ENCODE assay signal across 16 mouse cellular contexts in the genomic region with DNA sequence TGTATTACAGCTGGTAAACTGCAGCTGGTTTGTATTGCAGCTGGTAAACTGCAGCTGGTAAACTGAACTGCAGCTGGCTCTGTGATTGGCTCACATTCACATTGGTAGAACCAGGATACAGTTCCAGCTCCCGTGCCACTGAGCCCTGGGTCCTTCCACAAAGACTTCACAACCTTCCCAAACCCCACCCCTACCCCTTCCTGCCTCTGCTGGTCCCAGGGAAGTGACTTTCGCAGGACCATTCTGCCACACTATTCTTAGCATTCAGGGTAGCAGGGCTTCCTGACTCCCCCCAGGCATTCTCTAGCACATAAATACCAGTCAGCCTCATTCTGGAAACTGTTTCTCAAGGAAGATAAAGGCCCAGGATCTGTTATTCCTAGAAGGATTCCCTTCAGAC. TPM values are rescaled to one million over a fixed set of nuclear protein-coding genes. Genes with fewer than 3 reads are reported as not detected.
DNase-seq lines count a peak whose midpoint lies in the region; ATAC-seq and TF ChIP-seq lines count a peak whose summit lies in the region.
"Had no signal": no experiment of that assay in that cellular context is flagged by ENCODE, and none has a peak within 500 bp of the region (broad histone marks: within the 10 kb centered on the region; RNA-seq: fewer than 3 reads in every experiment).

No protein-coding gene starts in this region.

- DNase-seq in heart, adult 9 months (ENCODE audit: low spot score in 2 of 2): no peak
- peak; percentile 37 to 51 for DNase-seq in kidney, postnatal 36 days
- no peak for DNase-seq in kidney, adult 8-10 months
- no peak for DNase-seq in stomach, postnatal 0 days (ENCODE audit: low spot score)
- DNase-seq in ovary, postnatal 36 days (ENCODE audit: low spot score): no peak
- DNase-seq: cerebellum, adult 11 months; cerebellum, postnatal 25 days; forebrain, postnatal 0 days; thymus, adult 2 months had no signal

- TF ChIP-seq CTCF in stomach, postnatal 0 days (IDR thresholded peaks at IDR 0.05; ENCODE audit: low read depth): no peak

- H3K9me3 ChIP-seq in heart, embryonic 13.5 days: no peaks in the 10 kb centered on the region
- no peaks in the 10 kb centered on the region for H3K9me3 ChIP-seq in stomach, embryonic 15.5 days
- no peaks in the 10 kb centered on the region for H3K9me3 ChIP-seq in stomach, postnatal 0 days (ENCODE audit: control insufficient read depth, low read length)
- H3K9me3 ChIP-seq: G1E; neural tube, embryonic 13.5 days had no signal

- H3K4me3 ChIP-seq in heart, embryonic 13.5 days: no peak overlapping the region
- H3K4me3 ChIP-seq in stomach, embryonic 15.5 days (replicated peaks): no peak overlapping the region
- no peak overlapping the region for H3K4me3 ChIP-seq in stomach, postnatal 0 days (ENCODE audit: low read depth, low read length)
- H3K4me3 ChIP-seq: neural tube, embryonic 13.5 days had no signal

- no peaks in the 10 kb centered on the region for H3K27me3 ChIP-seq in heart, embryonic 13.5 days (replicated peaks)
- H3K27me3 ChIP-seq in stomach, embryonic 15.5 days (replicated peaks): no peaks in the 10 kb centered on the region
- no peaks in the 10 kb centered on the region for H3K27me3 ChIP-seq in stomach, postnatal 0 days (ENCODE audit: control insufficient read depth, insufficient read depth, low read length)
- H3K27me3 ChIP-seq: neural tube, embryonic 13.5 days had no signal

- no peak overlapping the region for H3K4me2 ChIP-seq in heart, embryonic 13.5 days
- no peak overlapping the region for H3K4me2 ChIP-seq in stomach, embryonic 15.5 days
- H3K4me2 ChIP-seq in stomach, postnatal 0 days (replicated peaks; ENCODE audit: low read depth): no peak overlapping the region
- H3K4me2 ChIP-seq: neural tube, embryonic 13.5 days had no signal

- peaks cover 62% of the 10 kb centered on the region for H3K4me1 ChIP-seq in heart, embryonic 13.5 days
- H3K4me1 ChIP-seq in stomach, embryonic 15.5 days: no peaks in the 10 kb centered on the region
- H3K4me1 ChIP-seq in stomach, postnatal 0 days (replicated peaks; ENCODE audit: control insufficient read depth, insufficient read depth): no peaks in the 10 kb centered on the region
- H3K4me1 ChIP-seq: neural tube, embryonic 13.5 days had no signal

- H3K27ac ChIP-seq in heart, embryonic 13.5 days (replicated peaks): peak overlapping the region; percentile 71
- peak overlapping the region; percentile 42; the same call in 1 of the 2 replicates for H3K27ac ChIP-seq in stomach, embryonic 15.5 days
- no peak overlapping the region for H3K27ac ChIP-seq in stomach, postnatal 0 days (replicated peaks)
- H3K27ac ChIP-seq: liver, embryonic 14.5 days; neural tube, embryonic 13.5 days had no signal

- peaks cover 28% of the 10 kb centered on the region; the same call in 1 of the 2 replicates for H3K36me3 ChIP-seq in heart, embryonic 13.5 days
- H3K36me3 ChIP-seq in stomach, embryonic 15.5 days: peaks cover 4% of the 10 kb centered on the region; the same call in 1 of the 2 replicates
- peaks cover 15% of the 10 kb centered on the region for H3K36me3 ChIP-seq in stomach, postnatal 0 days (ENCODE audit: control insufficient read depth, insufficient read depth, low read length)

- 0 out of 2 replicates have a peak overlapping the region, but pooled peaks have one; percentile 9 for H3K9ac ChIP-seq in heart, embryonic 13.5 days
- H3K9ac ChIP-seq in stomach, embryonic 15.5 days: no peak overlapping the region
- no peak overlapping the region for H3K9ac ChIP-seq in stomach, postnatal 0 days (ENCODE audit: low read length)
- H3K9ac ChIP-seq: forebrain, postnatal 0 days; liver, embryonic 14.5 days; neural tube, embryonic 13.5 days had no signal

- TF ChIP-seq EP300 in stomach, postnatal 0 days (optimal IDR thresholded peaks at IDR 0.05): no peak

- WGBS in heart, embryonic 13.5 days: 33% methylated on average over 2 of the region's 2 CpGs
- WGBS in stomach, embryonic 15.5 days: 53% methylated on average over 2 of the region's 2 CpGs
- WGBS in stomach, postnatal 0 days: 54% methylated on average over 2 of the region's 2 CpGs

- ATAC-seq in heart, embryonic 13.5 days (ENCODE audit: extremely low read depth, insufficient number of reproducible peaks, low FRiP score, low TSS enrichment): no peak
- no peak for ATAC-seq in stomach, embryonic 15.5 days (ENCODE audit: insufficient read depth, low FRiP score, low read depth)
- no peak for ATAC-seq in stomach, postnatal 0 days (ENCODE audit: low FRiP score, low TSS enrichment)
- ATAC-seq: forebrain, postnatal 0 days; inflammation-experienced regulatory T-cells, adult 6 months had no signal

RNA-seq across cellular contexts. Expression of a gene that starts 14.7 kb away (rescaled TPM):
- 18.0 and 19.4 TPM in 2 replicates for polyA plus RNA-seq in heart, embryonic 13.5 days (2015; fragmentation: Nextera tagmentation; extraction: Ambion mirVana)
- 23.5 and 23.7 TPM in 2 replicates for polyA plus RNA-seq in stomach, embryonic 15.5 days (2015; fragmentation: Nextera tagmentation; extraction: Ambion mirVana)
- polyA plus RNA-seq in stomach, postnatal 0 days (2015; fragmentation: Nextera tagmentation; extraction: Ambion mirVana): 16.8 and 19.0 TPM in 2 replicates
- polyA plus RNA-seq: G1E had no signal

RNA-seq across cellular contexts. Expression of a gene that starts 47.1 kb away (rescaled TPM):
- polyA plus RNA-seq in heart, embryonic 13.5 days (2015; fragmentation: Nextera tagmentation; extraction: Ambion mirVana): 25.1 and 29.0 TPM in 2 replicates
- polyA plus RNA-seq in stomach, embryonic 15.5 days (2015; fragmentation: Nextera tagmentation; extraction: Ambion mirVana): 38.6 and 40.2 TPM in 2 replicates
- polyA plus RNA-seq in stomach, postnatal 0 days (2015; fragmentation: Nextera tagmentation; extraction: Ambion mirVana): 12.2 and 13.7 TPM in 2 replicates

RNA-seq across cellular contexts. Expression of a gene that starts 51.9 kb away (rescaled TPM):
- 0.11 and 0.15 TPM in 2 replicates for polyA plus RNA-seq in heart, embryonic 13.5 days (2015; fragmentation: Nextera tagmentation; extraction: Ambion mirVana)
- 0.12 and 0.36 TPM in 2 replicates for polyA plus RNA-seq in stomach, embryonic 15.5 days (2015; fragmentation: Nextera tagmentation; extraction: Ambion mirVana)
- 0.30 and 0.33 TPM in 2 replicates for polyA plus RNA-seq in stomach, postnatal 0 days (2015; fragmentation: Nextera tagmentation; extraction: Ambion mirVana)
- polyA plus RNA-seq: G1E; hindbrain, embryonic 11.5 days; inflammation-experienced regulatory T-cells, adult 6 months; liver, embryonic 14.5 days; neural tube, embryonic 13.5 days; thymus, adult 2 months had no signal

RNA-seq across cellular contexts. Expression of a gene that starts 52.8 kb away (rescaled TPM):
- 11.7 and 13.4 TPM in 2 replicates for polyA plus RNA-seq in heart, embryonic 13.5 days (2015; fragmentation: Nextera tagmentation; extraction: Ambion mirVana)
- polyA plus RNA-seq in stomach, embryonic 15.5 days (2015; fragmentation: Nextera tagmentation; extraction: Ambion mirVana): 18.9 and 21.6 TPM in 2 replicates
- polyA plus RNA-seq in stomach, postnatal 0 days (2015; fragmentation: Nextera tagmentation; extraction: Ambion mirVana): 4.1 and 4.2 TPM in 2 replicates

RNA-seq across cellular contexts. Expression of a gene that starts 53.1 kb away (rescaled TPM):
- polyA plus RNA-seq in heart, embryonic 13.5 days (2015; fragmentation: Nextera tagmentation; extraction: Ambion mirVana): 4.0 and 4.4 TPM in 2 replicates
- 7.1 and 7.6 TPM in 2 replicates for polyA plus RNA-seq in stomach, embryonic 15.5 days (2015; fragmentation: Nextera tagmentation; extraction: Ambion mirVana)
- 2.2 and 2.8 TPM in 2 replicates for polyA plus RNA-seq in stomach, postnatal 0 days (2015; fragmentation: Nextera tagmentation; extraction: Ambion mirVana)

Comparison
In these comparisons a context has a peak if more than half of its experiments do, and no peak if none do; other contexts are left out.
1. DNase-seq: peak in kidney, postnatal 36 days (2 of 2); none in heart, adult 9 months (0 of 2), kidney, adult 8-10 months (0 of 2), stomach, postnatal 0 days (single experiment) and ovary, postnatal 36 days (single experiment).